Mouse (Mus musculus) Patski (cell line): ENCODE measurements around the gene Prima1. TPM values are rescaled to one million over a fixed set of nuclear protein-coding genes. Genes with fewer than 3 reads are reported as not detected.
A peak's percentile ranks its signal among the peaks of the same experiment; 100 is the strongest.

Experiments used
- ATAC-seq: fragments of 100-300 bp; one replicate; pipeline ENCODE4 v1.8.0; 2021
- CTCF ChIA-PET: fragments of 350-600 bp; sonication (Branson Sonifier 250); formaldehyde crosslinking; loops from one replicate; lab custom pipeline; 2022; ENCODE audit warnings: inconsistent platforms; lab: Charles Lee
- POLR2A ChIA-PET: fragments of 350-600 bp; sonication (Branson Sonifier 250); formaldehyde crosslinking; loops from one replicate; lab custom pipeline; 2022; ENCODE audit warnings: antibody characterized with exemption, inconsistent platforms; lab: Charles Lee
- DNase-seq: peaks from one replicate; pipeline ENCODE4 v3.0.0-alpha.2; 2011; ENCODE audit warnings: low read depth, low spot score
- H3K27me3 ChIP-seq: fragments of 371-371 bp; one replicate; pipeline ENCODE4 v1.5.1; 2021
- CTCF ChIP-seq: fragments of 100-300 bp; IDR thresholded peaks from one replicate; pipeline ENCODE4 v1.5.1; 2021
- in situ Hi-C: fragments of 300-500 bp; cut with MboI; formaldehyde crosslinking; loops from 3 replicates; pipeline ENCODE4 v1.11.1; 2018; ENCODE audit warnings: low pct_unique_long_range_greater_than_20kb, mixed read lengths
- polyA plus RNA-seq: library from polyadenylated mRNA; unstranded; gene quantifications from one replicate; pipeline ENCODE4 v1.2.3, GENCODE M21; 2021

Prima1 gene
- polyA plus RNA-seq, result 0.28 TPM

DNA sequence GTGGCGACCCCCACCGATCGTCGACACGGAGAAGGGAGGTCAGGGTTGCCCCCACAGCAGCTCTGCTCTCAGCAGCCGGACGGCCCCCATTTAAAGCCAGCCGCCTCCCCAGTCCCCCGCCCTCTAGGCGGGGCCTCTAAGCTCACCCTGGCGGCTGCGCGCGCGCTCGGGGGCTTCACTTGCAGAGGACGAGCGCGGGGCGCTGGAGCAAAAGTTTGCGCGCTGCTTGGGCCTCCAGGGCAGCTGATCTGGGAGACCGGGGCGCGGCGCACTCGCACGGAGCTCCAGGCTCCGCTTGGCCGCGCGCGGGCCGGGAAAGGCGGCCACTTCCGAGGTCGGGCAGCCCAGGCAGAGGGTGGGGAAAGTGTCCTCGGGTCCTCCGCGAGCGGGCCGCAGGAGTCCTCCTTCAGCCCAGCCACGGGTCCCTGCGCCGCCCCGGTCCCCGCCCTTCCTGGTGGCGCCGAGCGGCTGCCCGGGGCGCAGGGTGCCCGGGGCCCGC, at the start of gene Prima1:
Prima1 (minus strand) TSS at position 68 of the 499 bp plus-strand sequence.
- peaks cover 6% of the 10 kb centered on the region for H3K27me3 ChIP-seq
- CTCF ChIA-PET, result no interaction called here
- DNase-seq (no peak), ATAC-seq (peak; percentile 63)
- POLR2A ChIA-PET, result interaction anchor here (1.1 kb wide), 1 partner anchor 9 kb away, joined by 3 read pairs; no protein-coding TSS in a partner anchor
- in situ Hi-C loops, result no loop called here
- no peak for TF ChIP-seq CTCF

DNA sequence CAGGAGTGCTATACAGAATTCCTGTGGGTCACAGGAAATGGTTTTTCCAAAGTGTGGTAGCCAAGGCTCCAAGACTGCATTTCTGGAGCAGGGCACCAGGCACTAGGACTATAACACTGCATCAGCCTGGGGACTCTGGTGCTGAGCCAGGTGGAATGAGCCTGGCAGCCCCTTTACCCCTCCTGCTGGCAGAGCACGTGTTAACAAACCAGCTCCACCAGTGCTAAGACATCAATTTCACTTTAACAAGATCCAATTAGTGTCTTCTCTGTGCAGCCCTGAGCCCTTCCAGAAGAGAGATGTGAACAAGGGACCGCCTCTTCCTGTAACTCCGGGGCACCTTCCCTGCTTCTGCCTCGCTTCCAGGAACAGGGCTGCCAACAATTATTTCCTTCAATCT, 45.3 kb upstream of the Prima1 start:
- no peaks in the 10 kb centered on the region for H3K27me3 ChIP-seq
- no peak for ATAC-seq
- no peak for DNase-seq
- ChIA-PET POLR2A (no interaction called here), CTCF (no interaction called here)
- TF ChIP-seq CTCF, result no peak
- in situ Hi-C loops, result no loop called here

DNA sequence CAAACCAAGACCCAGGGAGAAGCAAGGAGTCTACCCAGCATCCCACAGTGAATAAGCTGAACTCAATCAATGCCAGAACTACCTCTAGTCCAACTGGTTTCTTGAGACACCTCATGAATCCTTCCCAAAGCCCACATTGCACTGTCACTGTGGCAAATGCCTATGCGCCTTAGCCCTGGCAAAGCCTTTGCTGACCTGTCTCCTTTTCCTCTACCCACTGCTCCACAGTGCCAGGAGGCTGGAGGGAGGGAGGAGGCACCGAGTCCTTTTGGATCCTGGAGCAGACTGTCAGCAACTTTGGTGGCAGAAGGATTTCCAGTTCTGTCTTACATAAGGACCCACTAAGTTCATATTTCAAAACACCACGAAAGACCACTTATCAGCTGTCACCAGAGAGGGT, 41.5 kb upstream of the Prima1 start:
- ChIA-PET CTCF (no interaction called here), POLR2A (no interaction called here)
- DNase-seq, result no peak
- no peak for ATAC-seq
- in situ Hi-C loops, result no loop called here
- no peaks in the 10 kb centered on the region for H3K27me3 ChIP-seq
- no peak for TF ChIP-seq CTCF

DNA sequence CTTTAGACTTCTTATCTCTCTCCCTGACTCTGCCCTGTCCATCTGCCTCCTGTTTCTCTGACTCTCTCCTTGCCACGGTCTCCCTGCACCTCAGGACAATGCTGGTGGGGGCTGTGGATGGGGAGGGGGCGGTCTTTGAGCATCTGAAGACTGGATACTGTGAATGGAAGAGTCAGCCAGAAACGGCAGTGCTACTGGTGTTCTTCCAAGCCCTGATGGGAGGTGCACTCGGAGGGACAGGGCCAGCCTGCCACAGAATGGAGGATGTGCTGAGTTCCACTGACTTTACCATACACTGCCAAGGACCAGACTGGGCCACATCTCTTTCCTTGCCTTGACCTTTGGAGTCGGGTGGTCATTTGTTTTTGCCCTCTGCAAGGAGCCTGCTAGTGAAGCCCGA, 41.0 kb upstream of the Prima1 start:
- in situ Hi-C loops, result no loop called here
- CTCF ChIA-PET, result no interaction called here

DNA sequence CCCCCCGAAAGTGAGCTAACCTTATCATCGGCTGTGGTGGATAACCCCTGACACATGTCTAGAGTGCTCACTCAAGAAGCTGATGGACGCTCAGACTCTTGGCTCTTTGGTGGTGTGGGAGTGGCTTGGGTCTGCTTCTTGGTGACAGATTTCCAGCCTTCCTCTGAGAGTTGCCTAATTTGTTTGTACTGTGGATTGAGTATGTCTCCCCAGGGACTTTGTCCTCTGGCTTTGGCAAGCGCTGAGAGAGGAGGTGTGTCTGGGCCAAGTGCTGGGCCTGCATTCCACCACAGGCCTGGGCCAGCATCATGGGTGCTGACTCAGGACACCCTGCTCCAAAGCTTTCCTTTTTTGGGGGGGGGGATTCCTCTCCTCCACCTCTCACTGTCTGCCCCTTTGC, 40.0 kb upstream of the Prima1 start:
- ChIA-PET CTCF (no interaction called here), POLR2A (interaction anchor here (0.7 kb wide), 1 partner anchor 247 kb away, joined by 6 read pairs; no protein-coding TSS in a partner anchor)
- in situ Hi-C loops, result no loop called here
- no peak for TF ChIP-seq CTCF
- no peak for DNase-seq
- peak; percentile 69 for ATAC-seq
- H3K27me3 ChIP-seq, result no peaks in the 10 kb centered on the region

More for the DNA sequence above, 41.0 kb upstream of the Prima1 start:
- no peaks in the 10 kb centered on the region for H3K27me3 ChIP-seq
- DNase-seq (no peak), ATAC-seq (no peak)
- POLR2A ChIA-PET, result no interaction called here
- TF ChIP-seq CTCF, result no peak

DNA sequence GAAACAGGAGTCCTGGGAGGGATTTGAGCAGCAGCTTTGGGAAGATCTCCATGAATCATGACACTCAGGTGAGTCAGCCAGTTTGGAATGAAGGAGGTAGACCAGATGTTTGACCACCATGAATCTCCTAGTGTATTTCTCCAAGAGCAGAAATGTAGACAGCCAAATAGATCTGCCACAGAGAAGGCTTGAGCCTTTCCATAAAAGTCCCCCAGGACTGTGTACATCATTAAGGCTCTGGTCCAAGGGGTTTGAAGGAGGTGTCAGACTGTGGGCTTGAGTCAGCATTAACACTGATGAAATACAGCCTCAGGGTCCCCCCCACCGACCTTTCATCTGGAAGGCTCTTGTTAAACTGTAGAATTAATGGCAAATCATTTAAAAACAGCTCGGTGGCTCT, 39.5 kb upstream of the Prima1 start:
- in situ Hi-C loops, result no loop called here
- CTCF ChIA-PET, result interaction anchor here (1.0 kb wide), 1 partner anchor 13 kb away, joined by 3 read pairs; no protein-coding TSS in a partner anchor
- no peak for TF ChIP-seq CTCF
- DNase-seq, result peak; percentile 71
- peak; percentile 63 for ATAC-seq
- POLR2A ChIA-PET, result interaction anchor here (0.7 kb wide), 1 partner anchor 247 kb away, joined by 6 read pairs; no protein-coding TSS in a partner anchor
- H3K27me3 ChIP-seq, result no peaks in the 10 kb centered on the region

DNA sequence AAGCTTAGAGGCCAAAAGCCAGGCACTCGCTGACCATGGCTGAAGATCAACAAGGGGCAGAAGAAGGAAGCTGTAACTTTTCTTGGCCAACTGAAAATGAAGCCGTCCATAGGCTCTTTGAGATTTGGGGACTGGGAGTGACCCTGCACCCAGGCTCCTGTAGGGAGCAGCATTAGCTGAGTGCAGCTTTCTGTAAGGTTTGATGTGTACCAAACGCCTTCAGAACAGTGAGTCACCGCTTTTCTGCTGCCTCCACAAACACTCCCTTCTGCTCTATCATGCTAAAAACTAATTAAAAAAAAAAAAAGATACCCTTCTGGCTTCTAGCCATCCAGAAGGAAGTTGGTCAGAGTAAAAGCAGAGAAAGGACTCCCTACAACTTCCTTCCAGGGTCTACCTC, 34.5 kb upstream of the Prima1 start:
- CTCF ChIA-PET, result interaction anchor here (1.4 kb wide), 1 partner anchor 31 kb away, joined by 4 read pairs; no protein-coding TSS in a partner anchor
- H3K27me3 ChIP-seq, result no peaks in the 10 kb centered on the region
- no peak for DNase-seq
- POLR2A ChIA-PET, result no interaction called here
- in situ Hi-C loops, result no loop called here
- ATAC-seq, result no peak
- no peak for TF ChIP-seq CTCF

DNA sequence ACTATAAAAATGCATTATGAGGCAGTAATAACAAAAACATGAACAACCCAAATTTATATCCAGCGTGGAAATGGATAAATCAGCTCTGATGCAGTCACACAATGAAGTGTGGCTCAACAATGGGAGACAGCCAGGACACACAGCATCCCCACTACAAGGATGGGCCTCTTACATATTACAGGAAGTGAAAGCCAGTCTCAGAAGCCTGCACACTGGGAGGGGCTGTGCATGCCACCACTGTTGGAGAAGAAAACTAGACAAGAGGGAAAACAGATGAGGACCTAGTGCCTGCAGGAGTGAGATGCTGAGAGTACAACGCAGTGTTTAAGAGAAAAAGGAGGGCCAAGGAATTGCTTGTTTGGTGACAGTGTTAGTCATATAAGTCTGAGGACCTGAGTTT, 31.8 kb upstream of the Prima1 start:
- in situ Hi-C loops, result no loop called here
- ChIA-PET POLR2A (no interaction called here), CTCF (no interaction called here)
- no peaks in the 10 kb centered on the region for H3K27me3 ChIP-seq
- DNase-seq (no peak), ATAC-seq (no peak)
- TF ChIP-seq CTCF, result no peak

DNA sequence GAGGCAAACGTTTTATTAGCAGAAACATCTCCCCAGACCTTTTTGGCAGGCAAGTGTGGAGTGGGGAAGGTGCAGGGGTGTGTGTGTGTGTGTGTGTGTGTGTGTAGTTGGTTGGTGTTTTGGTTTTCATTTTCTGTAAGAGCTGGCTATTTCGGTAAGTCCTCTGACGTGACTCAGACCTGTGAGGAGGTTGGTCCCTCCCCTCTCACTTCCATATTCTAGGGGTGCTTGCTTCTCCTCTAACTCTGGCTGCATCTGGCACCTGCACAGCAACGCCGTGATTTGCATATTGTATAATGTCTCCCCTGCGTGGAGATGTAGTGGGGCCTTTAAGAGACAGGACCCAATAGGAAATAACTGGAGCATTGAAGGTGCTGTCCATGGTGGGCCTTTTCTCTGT, 31.1 kb upstream of the Prima1 start:
- ATAC-seq (no peak), DNase-seq (no peak)
- CTCF ChIA-PET, result no interaction called here
- POLR2A ChIA-PET, result no interaction called here
- in situ Hi-C loops, result no loop called here
- H3K27me3 ChIP-seq, result no peaks in the 10 kb centered on the region
- TF ChIP-seq CTCF, result no peak

DNA sequence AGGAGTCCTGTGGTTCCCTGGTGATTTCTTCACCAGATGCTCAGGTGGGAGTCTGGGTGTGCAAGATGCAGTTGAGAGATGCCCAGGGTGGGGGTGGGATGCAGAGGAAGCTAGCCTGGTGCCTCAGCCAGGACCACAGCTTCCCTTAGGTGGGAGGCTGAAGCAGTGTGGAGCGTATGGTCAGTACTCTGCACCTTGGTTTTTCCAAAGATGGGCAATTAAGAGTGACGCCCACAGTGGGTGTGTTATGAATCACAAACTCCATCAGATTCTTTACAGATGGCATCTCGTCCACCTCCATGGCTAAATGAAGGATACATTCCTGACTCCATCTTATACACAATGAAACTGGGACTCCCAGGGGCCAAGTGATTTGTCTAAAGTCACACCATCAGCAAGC, 30.2 kb upstream of the Prima1 start:
- CTCF ChIA-PET, result no interaction called here
- H3K27me3 ChIP-seq, result no peaks in the 10 kb centered on the region
- POLR2A ChIA-PET, result no interaction called here
- in situ Hi-C loops, result no loop called here
- ATAC-seq (no peak), DNase-seq (no peak)
- TF ChIP-seq CTCF, result no peak

DNA sequence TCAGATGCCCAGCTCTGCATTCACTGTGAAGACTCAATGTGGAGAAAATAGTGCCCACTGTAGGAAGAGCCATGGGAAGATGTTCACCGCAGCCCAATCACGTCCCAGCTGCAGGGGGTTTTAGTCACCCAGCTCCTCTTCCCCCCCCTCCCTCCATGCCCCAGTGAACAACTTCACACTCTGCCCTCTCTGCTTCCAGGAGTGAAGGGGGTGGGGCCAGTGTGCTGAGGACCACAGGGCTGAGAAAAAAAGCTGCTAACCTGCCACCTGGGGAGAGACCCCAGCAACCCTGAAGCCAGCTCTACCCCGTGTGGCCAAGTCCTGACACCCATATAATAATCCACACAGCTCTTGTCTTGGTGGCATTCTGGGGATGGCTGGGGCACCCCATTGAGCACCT, 24.7 kb upstream of the Prima1 start:
- DNase-seq (no peak), ATAC-seq (no peak)
- H3K27me3 ChIP-seq, result no peaks in the 10 kb centered on the region
- in situ Hi-C loops, result no loop called here
- ChIA-PET CTCF (interaction anchor here (0.9 kb wide), 1 partner anchor 40 kb away, joined by 3 read pairs; no protein-coding TSS in a partner anchor), POLR2A (no interaction called here)
- no peak for TF ChIP-seq CTCF
